Mouse (Mus musculus) gastrocnemius, postnatal 25 days (tissue): ENCODE measurements around the gene Mfap1b. TPM values are rescaled to one million over a fixed set of nuclear protein-coding genes. Genes with fewer than 3 reads are reported as not detected.

ENCODE experiments used
- DNase-seq: peaks from one replicate; pipeline ENCODE4 v3.0.0; 2022
- microRNA-seq, 2 experiments: library from miRNA; unstranded; fragments of <30 nt; microRNA quantifications; one replicate each; pipeline ENCODE4 v1.2.0; 2021; ENCODE audit warnings: borderline replicate concordance in 2 of 2
- total RNA-seq, 2 experiments: library from RNA; stranded (reverse); gene quantifications; 1 replicate in 1 of 2; 2 replicates in 1 of 2; pipeline ENCODE4 v1.2.3; 2021

Mfap1b gene
- total RNA-seq, 2 experiments from 2014 or later, result 18.0 to 20.6 TPM

- DNase-seq, result no peak
These were observed 34.1 kb downstream of the Mfap1b start for GRCm38 (mm10) chr2:121439746-121440145.

- DNase-seq, result no peak
These were observed 39.0 kb downstream of the Mfap1b start for GRCm38 (mm10) chr2:121434854-121435253.

- DNase-seq, result no peak
These were observed 48.0 kb downstream of the Mfap1b start for GRCm38 (mm10) chr2:121425890-121426289.

GRCm38 (mm10) chr2:121423166-121423565, 50.7 kb downstream of the Mfap1b start:
- no peak for DNase-seq

GRCm38 (mm10) chr2:121418476-121418875, 55.4 kb downstream of the Mfap1b start:
- no peak for DNase-seq

GRCm38 (mm10) chr2:121416356-121416755, 57.5 kb downstream of the Mfap1b start:
- DNase-seq, result no peak

GRCm38 (mm10) chr2:121415591-121415990, 58.3 kb downstream of the Mfap1b start:
- DNase-seq, result no peak

- DNase-seq, result no peak
These were observed 58.8 kb downstream of the Mfap1b start for GRCm38 (mm10) chr2:121415103-121415502.

- DNase-seq, result no peak
These were observed 59.7 kb downstream of the Mfap1b start for GRCm38 (mm10) chr2:121414139-121414685.

GRCm38 (mm10) chr2:121413387-121414042, 60.4 kb downstream of the Mfap1b start, which contains the start of the genes Pdia3 and Catsper2:
TSS of gene Pdia3 (plus strand) at chr2:121413775.
TSS of gene Catsper2 (minus strand) at chr2:121413792.
- DNase-seq, result peak; percentile 99

- no peak for DNase-seq
These were observed 61.0 kb downstream of the Mfap1b start for GRCm38 (mm10) chr2:121412843-121413386.

Small RNA genes lying within 50 kb of the gene (microRNA-seq; reads per million reads assigned to microRNA genes)
- gene Gm22953, result 0 reads per million in 2 experiments

Other genes with a start within 250 kb of the Mfap1b start
- 10 to 100 TPM; 13.5 to 16.4 TPM for gene Trp53bp1, start 202.7 kb downstream of the Mfap1b start, total RNA-seq
- gene Map1a, start 184.5 kb downstream of the Mfap1b start, total RNA-seq, result 1 to 10 TPM; 7.0 to 7.8 TPM
- gene Ppip5k1, start 118.7 kb downstream of the Mfap1b start, total RNA-seq, result 10 to 100 TPM; 65.1 to 69.9 TPM
- not detected for gene Ckmt1, start 116.4 kb downstream of the Mfap1b start, total RNA-seq
- under 1 TPM in 1 of 2 experiments, not detected in 1; 0.08 TPM for gene Strc, start 86.9 kb downstream of the Mfap1b start, total RNA-seq
- 10 to 100 TPM; 46.2 to 51.0 TPM for gene Pdia3, start 60.3 kb downstream of the Mfap1b start, total RNA-seq
- gene Catsper2, start 60.3 kb downstream of the Mfap1b start, total RNA-seq, result 1 to 10 TPM; 1.9 TPM
- not detected for gene Ell3, start 29.8 kb downstream of the Mfap1b start, total RNA-seq
- 100 to 1,000 TPM; 315 to 360 TPM for gene Serf2, start 24.9 kb downstream of the Mfap1b start, total RNA-seq
- gene Hypk, start 20.8 kb downstream of the Mfap1b start, total RNA-seq, result 10 to 100 TPM; 14.2 to 20.2 TPM
- gene Serinc4, start 17.3 kb downstream of the Mfap1b start, total RNA-seq, result not detected
- gene Mfap1a, start 32.6 kb upstream of the Mfap1b start, total RNA-seq, result 10 to 100 TPM; 13.2 to 13.9 TPM
- gene Wdr76, start 32.7 kb upstream of the Mfap1b start, total RNA-seq, result 1 to 10 TPM; 1.9 to 2.3 TPM